Mouse (Mus musculus): ENCODE results near the gene Ubash3a. TPM values are rescaled to one million over a fixed set of nuclear protein-coding genes. Genes with fewer than 3 reads are reported as not detected.

Gene Ubash3a
- polyA plus RNA-seq, 1 experiment = not detected

- peak; percentile 100 for DNase-seq (ENCODE audit: extremely low spot score in 1 of 2, low spot score in 1 of 2)
These were observed 69.5 kb downstream of the Ubash3a start, which contains the start of gene Rsph1 for GRCm38 (mm10) chr17:31276922-31277918. Rsph1 (minus strand) TSS chr17:31277383.

GRCm38 (mm10) chr17:31277931-31278330 lies 70.3 kb downstream of the Ubash3a start:
- no peak for DNase-seq (ENCODE audit: extremely low spot score in 1 of 2, low spot score in 1 of 2)

GRCm38 (mm10) chr17:31279541-31279940 lies 71.9 kb downstream of the Ubash3a start:
- DNase-seq (ENCODE audit: extremely low spot score in 1 of 2, low spot score in 1 of 2) = no peak

DNA sequence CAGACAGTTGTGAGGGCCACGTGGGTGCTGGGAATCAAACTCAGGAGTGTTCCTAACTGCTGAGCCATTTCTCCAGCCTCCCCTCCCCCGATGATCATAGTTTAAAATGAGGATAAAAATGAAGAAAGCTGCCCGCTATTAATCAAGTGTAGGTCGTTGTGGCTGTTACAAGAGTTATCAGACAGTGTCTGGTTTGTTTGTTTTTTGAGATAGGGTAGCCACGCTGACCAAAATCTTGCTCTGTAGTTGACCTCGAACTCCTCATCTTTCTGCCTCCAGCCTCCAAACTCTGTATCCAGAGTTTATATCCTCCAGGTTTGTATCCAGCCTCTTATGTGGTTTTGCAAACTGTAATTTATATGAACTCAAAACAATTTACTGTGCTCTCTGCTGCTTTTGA lies 72.6 kb downstream of the Ubash3a start:
- DNase-seq (ENCODE audit: extremely low spot score in 1 of 2, low spot score in 1 of 2) = no peak

GRCm38 (mm10) chr17:31281830-31282686 lies 74.4 kb downstream of the Ubash3a start:
- peak in 1 of 2 experiments; percentile 62 for DNase-seq (ENCODE audit: extremely low spot score in 1 of 2, low spot score in 1 of 2)

- no peak for DNase-seq (ENCODE audit: extremely low spot score in 1 of 2, low spot score in 1 of 2)
These were observed 75.0 kb downstream of the Ubash3a start for GRCm38 (mm10) chr17:31282687-31283053.

DNA sequence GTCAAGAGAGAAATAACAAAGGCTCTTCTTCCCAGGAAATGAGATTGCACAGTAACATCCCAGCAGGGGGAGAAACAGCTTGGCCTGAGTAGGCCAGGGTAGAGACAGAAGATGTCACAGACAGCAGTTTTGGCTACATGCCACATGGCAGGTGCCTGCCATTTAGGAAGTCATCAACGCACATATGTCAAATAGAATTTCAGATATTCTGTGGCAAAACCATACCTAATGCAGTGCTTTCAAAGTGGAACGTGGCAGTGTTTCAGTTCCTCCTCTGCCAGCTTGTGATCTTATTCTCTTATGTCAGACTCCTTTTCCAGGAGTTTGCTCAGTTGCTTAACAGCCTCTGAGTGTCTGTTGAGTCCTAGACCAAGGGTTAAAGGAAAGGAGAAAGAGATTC lies 78.2 kb downstream of the Ubash3a start:
- DNase-seq (ENCODE audit: extremely low spot score in 1 of 2, low spot score in 1 of 2) = no peak

DNA sequence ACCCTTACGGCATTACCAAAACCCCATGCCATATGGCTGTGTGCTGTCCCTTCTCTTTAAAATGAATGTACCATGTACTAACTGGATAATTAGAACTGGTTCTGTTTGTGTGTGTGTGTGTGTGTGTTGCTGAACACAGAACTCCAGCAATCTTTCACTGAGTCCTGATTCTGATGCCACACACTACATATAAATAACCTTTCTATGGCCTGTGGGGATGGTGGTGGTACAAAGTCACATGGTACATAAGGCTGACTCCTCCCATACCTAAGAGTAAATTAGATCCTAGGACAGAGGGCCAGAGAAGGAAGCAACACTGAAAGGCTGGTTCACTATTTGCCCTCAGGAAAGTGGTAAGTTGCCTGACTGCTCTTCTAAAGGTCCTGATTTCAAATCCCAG lies 78.8 kb downstream of the Ubash3a start, which contains the start of gene Slc37a1:
Gene Slc37a1, plus strand, starts transcription at position 301 of the 400 bp plus-strand sequence.
- DNase-seq (ENCODE audit: extremely low spot score in 1 of 2, low spot score in 1 of 2) = no peak

- DNase-seq (ENCODE audit: extremely low spot score in 1 of 2, low spot score in 1 of 2) = no peak
These were observed 79.5 kb downstream of the Ubash3a start for GRCm38 (mm10) chr17:31287216-31287615.

DNA sequence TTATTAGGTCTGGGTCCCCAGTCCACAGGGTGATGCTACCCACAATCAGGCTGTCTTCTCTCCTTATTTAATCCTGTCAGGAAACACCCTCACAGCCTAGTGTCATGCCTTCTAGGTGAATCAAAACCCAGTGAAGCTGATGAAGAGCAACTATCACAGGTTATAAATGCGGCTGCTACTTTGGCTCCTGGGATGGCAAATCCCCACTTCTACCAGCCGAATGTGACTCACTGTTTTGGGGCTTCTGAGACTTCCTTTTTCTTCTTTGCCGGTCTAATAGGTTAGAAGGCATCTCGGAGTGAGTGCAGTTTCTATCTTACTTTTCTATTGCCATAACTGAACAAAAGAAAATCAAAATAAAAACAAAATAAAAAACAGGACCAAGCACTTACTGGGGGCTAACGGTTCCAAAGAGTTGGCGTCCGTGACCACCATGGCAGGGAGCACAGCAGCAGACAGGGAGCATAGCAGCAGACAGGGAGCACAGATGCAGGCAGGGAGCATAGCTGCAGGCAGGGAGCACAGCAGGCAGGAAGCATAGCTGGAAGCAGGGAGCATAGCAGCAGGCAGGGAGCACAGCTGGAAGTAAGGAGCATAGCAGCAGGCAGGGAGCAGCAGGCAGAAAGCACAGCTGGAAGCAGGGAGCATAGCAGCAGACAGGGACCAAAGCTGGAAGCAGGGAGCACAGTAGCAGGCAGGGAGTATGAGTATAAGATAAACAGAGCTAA lies 81.5 kb downstream of the Ubash3a start:
- no peak for DNase-seq (ENCODE audit: extremely low spot score in 1 of 2, low spot score in 1 of 2)

- DNase-seq (ENCODE audit: extremely low spot score in 1 of 2, low spot score in 1 of 2) = no peak
These were observed 82.6 kb downstream of the Ubash3a start for GRCm38 (mm10) chr17:31290311-31290710.

GRCm38 (mm10) chr17:31290859-31291258 lies 83.2 kb downstream of the Ubash3a start:
- no peak for DNase-seq (ENCODE audit: extremely low spot score in 1 of 2, low spot score in 1 of 2)

DNA sequence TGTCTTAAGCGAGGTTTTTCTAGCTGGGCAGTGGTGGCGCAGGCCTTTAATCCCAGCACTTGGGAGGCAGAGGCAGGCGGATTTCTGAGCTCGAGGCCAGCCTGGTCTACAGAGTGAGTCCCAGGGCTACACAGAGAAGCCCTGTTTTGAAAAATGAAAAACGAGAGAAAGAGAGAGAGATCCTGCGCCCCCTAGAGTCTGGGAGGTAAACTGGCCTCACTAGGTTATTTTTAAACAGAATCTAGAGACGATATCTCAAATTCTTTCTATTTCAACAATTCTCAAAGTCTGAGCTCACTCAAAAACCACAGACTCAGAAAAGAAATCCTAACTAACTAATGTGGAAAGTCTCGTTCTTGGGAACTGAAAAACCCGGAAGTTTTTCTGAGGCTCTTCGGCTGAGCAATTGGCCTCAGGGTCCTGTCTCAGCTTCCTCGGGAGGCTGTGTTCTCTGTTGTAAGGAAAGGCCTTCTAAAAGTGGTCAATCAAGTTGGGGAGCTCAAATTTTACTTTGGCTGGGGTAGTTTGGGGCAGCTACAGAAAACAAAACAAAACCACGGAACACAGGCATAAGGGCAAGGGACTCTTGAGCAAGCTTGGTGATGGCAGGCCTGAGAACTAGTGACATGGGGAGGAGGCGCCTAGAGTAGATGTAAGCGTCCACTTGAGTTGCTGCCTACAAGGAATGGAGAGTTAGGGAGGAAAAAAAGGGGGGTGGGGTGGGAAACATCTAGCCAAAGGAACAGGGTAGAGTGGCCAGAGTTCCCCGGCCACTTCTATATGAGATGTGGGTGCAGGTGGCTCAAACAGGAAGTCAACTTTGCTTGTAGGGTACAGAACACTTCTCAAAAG lies 86.9 kb downstream of the Ubash3a start:
- peak in 1 of 2 experiments; percentile 48 for DNase-seq (ENCODE audit: extremely low spot score in 1 of 2, low spot score in 1 of 2)

DNA sequence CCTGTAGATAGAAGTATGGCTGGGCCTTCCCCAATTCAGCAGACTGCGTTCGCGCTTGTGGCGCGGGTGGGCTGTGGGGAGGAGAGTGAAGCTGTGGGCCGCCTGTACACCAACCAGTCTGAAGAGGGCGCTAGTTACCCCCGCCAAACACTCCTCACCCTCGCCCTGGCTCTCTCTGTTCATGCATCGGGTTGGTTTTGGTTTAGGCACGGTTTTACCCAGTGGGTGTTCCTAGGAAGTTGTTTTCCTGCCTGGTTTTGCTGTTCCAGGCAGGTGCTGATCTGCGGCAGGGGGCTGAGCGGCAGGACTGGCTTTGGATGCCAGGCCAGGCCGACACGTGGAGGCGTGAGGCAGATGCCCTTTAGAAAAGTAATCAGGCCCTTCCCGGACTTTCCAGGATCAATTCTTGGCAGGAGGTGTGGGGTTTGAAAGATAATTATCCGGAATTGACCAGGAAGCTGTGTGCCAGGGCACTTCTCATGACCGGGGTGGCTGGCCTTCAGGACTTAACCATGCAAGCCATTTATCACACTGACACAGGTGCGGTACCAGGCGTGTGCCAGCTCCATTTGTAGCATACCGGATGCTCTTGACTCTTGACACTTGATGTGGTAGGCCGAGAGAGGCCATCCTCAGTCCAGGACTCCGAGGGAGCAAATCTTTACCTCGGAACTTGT lies 87.7 kb downstream of the Ubash3a start:
- peak in 1 of 2 experiments; percentile 42 for DNase-seq (ENCODE audit: extremely low spot score in 1 of 2, low spot score in 1 of 2)

DNA sequence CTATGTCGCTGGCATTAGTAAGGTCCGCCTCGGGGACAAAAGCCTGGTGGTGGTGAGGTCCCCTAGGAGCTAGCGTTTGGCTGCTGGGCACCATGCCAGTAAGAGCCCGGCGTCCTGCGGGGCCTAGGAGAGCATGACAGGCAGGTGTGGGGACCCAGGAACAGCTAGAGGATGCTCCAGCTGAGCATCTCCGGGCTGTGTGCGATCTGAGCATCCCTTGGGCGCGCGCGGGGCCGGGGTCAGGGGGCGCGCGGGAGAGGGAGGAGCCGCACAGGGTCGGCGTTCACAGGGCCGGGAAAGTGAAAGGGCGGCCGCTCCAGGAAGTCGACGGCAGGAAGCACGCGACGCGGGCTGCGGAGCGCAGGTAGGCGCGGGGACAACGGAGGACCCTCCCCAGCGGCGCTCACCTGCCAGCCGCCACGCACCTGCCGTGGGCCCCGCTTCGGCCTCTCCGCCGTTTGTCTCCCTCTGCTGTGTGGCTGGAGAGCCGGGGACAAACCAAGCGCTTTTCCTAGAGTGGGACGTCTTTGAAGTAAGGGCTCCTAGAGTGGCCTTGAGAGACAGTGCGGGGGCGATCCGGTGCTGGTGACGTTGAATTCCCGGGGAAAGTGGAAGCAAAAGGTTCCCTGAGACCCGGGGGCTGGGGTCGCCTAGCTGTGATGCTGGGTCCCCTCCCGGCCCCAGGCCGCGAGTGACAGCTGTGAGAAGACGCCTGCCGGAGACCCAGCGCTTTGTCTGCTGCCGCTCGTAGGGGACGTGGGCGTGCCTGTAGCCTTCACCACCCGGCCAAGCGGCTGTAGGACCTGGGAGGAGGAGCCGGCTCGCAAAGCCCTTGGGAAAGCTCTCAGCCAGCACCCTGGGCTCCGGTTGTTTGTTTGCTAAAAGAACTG lies 88.5 kb downstream of the Ubash3a start:
- peak; percentile 35 to 75 for DNase-seq (ENCODE audit: extremely low spot score in 1 of 2, low spot score in 1 of 2)
